Mouse (Mus musculus) liver, adult (tissue): ENCODE results near the gene Tmem165.

Source experiments
- GATA4 ChIP-seq: IDR thresholded peaks from 2 replicates; pipeline ENCODE4 v1.6.1; 2014; ENCODE audit warnings: mild to moderate bottlenecking, low read length; ENCODE audit not compliant: insufficient replicate concordance

The Tmem165 gene

GRCm38 (mm10) chr5:76183750-76184261 is at the start of gene Tmem165:
Gene Tmem165 (plus strand): TSS chr5:76183880.
- TF ChIP-seq GATA4 = no peak

- TF ChIP-seq GATA4 = no peak
Observed at GRCm38 (mm10) chr5:76135644-76136043, 48.0 kb upstream of the Tmem165 start.

GRCm38 (mm10) chr5:76136271-76136670 is 47.4 kb upstream of the Tmem165 start:
- TF ChIP-seq GATA4 = no peak

- no peak for TF ChIP-seq GATA4
Observed at GRCm38 (mm10) chr5:76137586-76137985, 46.1 kb upstream of the Tmem165 start.

GRCm38 (mm10) chr5:76138071-76138470 is 45.6 kb upstream of the Tmem165 start:
- TF ChIP-seq GATA4 = no peak

GRCm38 (mm10) chr5:76138512-76138911 is 45.2 kb upstream of the Tmem165 start:
- no peak for TF ChIP-seq GATA4

- no peak for TF ChIP-seq GATA4
Observed at GRCm38 (mm10) chr5:76139171-76139671, 44.5 kb upstream of the Tmem165 start.

- 0 out of 2 replicates have a peak, but pooled peaks have one; percentile 39 for TF ChIP-seq GATA4
Observed at GRCm38 (mm10) chr5:76139808-76140729, 43.6 kb upstream of the Tmem165 start, which contains the start of gene Srd5a3. Gene Srd5a3 (plus strand): TSS chr5:76140271.

- TF ChIP-seq GATA4 = no peak
Observed at GRCm38 (mm10) chr5:76140730-76141066, 43.0 kb upstream of the Tmem165 start.

- no peak for TF ChIP-seq GATA4
Observed at GRCm38 (mm10) chr5:76143356-76143755, 40.3 kb upstream of the Tmem165 start.

- no peak for TF ChIP-seq GATA4
Observed at GRCm38 (mm10) chr5:76146401-76146800, 37.3 kb upstream of the Tmem165 start.

GRCm38 (mm10) chr5:76149436-76149835 is 34.2 kb upstream of the Tmem165 start:
- no peak for TF ChIP-seq GATA4

- TF ChIP-seq GATA4 = no peak
Observed at GRCm38 (mm10) chr5:76152956-76153355, 30.7 kb upstream of the Tmem165 start.

- TF ChIP-seq GATA4 = no peak
Observed at GRCm38 (mm10) chr5:76153430-76153829, 30.2 kb upstream of the Tmem165 start.

GRCm38 (mm10) chr5:76154434-76155165 is 29.1 kb upstream of the Tmem165 start:
- TF ChIP-seq GATA4 = no peak

GRCm38 (mm10) chr5:76159555-76159954 is 24.1 kb upstream of the Tmem165 start:
- no peak for TF ChIP-seq GATA4
